Mouse (Mus musculus): ENCODE data around the gene Ttc1.
A peak's percentile ranks its signal among the peaks of the same experiment; 100 is the strongest.

DNA sequence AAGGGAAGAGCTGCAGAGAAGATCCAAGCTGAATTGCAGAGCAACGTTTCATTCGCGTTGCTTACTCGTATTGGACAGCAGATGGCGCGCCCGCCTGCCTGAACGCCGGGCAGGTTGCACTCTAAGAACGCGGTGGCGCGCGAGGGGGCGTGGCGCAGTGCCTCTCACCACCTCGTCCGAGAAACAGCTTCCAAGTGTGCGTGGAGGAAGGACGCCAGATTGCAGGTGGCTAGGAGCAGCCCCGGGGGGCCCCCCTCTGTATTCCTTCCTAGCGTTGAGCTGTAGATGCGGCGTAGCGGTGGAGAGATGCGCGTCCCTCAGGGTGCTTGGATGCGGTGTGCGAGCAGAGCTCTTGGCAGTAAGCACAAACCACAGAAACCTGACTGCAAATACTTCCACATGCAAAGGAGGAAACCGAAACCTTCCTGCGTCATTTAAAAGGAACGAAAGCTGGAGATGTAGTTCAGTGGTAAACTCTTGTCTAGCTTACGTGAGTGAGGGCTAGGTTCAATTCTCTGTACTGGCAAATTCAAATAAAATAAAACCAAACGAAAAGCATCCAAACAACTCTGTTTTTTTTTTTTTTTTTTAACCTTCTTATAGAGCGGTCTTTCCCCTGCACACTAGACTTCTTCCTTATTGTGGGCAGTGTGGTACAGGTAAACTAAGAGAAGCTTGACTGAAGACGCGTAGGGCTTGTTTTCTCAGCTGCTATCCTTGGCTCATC lies 19.3 kb upstream of the Ttc1 start:
- no peak for TF ChIP-seq POLR2A (IDR thresholded peaks at IDR 0.05; ENCODE audit: insufficient read depth, low read depth, low read length)
- peak; percentile 87 for TF ChIP-seq CTCF (IDR thresholded peaks at IDR 0.05; ENCODE audit: insufficient read depth, low read depth, low read length)
